Mouse (Mus musculus) telencephalon, adult 2 months (tissue): ENCODE measurements at regions not wholly inside any gene's neighbourhood (a gene's known extent, or its start where the extent isn't known, plus 50 kb on each side); places are given as distances from the start of the nearest gene placed in this dataset.

Source experiments
- DNase-seq: peaks from one replicate; pipeline ENCODE4 v3.0.0-alpha.2; 2011; ENCODE audit warnings: low read depth, low spot score

- DNase-seq, result no peak
Measured at GRCm38 (mm10) chr1:195312426-195312825, 135.9 kb upstream of the Cr2 start.

DNA sequence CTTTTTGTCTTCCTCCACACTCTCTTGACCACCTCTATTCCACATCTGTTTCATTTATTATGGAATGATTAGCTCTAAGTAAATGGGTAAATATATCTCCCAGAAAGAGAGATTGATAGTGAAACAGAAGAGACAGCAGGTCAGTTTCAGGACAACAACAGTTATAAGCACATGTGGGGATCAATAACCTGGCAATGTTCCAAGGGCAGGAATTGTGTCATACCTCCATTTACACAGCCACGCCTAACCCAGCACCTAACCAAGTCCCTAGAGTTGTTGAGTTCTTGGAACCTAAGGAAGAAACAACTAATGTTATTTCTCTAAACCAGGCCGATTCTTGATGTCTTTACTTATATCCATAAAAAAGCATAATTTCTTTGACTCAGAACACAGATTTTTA lies 108.6 kb upstream of the Cr2 start:
- DNase-seq, result no peak

- DNase-seq, result peak; percentile 100
Measured at GRCm38 (mm10) chr1:195241496-195241895, 65.0 kb upstream of the Cr2 start.

GRCm38 (mm10) chr1:195232658-195233057 lies 56.1 kb upstream of the Cr2 start:
- peak; percentile 26 for DNase-seq

- DNase-seq, result no peak
Measured at GRCm38 (mm10) chr1:195227007-195227406, 50.5 kb upstream of the Cr2 start.
